Mouse (Mus musculus): ENCODE results near the gene Slc8a3. TPM values are rescaled to one million over a fixed set of nuclear protein-coding genes. Genes with fewer than 3 reads are reported as not detected.
A peak's percentile ranks its signal among the peaks of the same experiment; 100 is the strongest.

Slc8a3 gene
- total RNA-seq, 4 experiments from 2014 or later: 27.5 to 29.8 (median 29.1) TPM

GRCm38 (mm10) chr12:81241096-81241495 is 91.9 kb downstream of the Slc8a3 start:
- DNase-seq (ENCODE audit: low spot score in 2 of 2): no peak

- DNase-seq (ENCODE audit: low spot score in 2 of 2): no peak
These were observed 95.8 kb downstream of the Slc8a3 start for GRCm38 (mm10) chr12:81237158-81237557.

- DNase-seq (ENCODE audit: low spot score in 2 of 2): no peak
These were observed 97.3 kb downstream of the Slc8a3 start for GRCm38 (mm10) chr12:81235456-81236330.

GRCm38 (mm10) chr12:81233746-81234380 is 99.1 kb downstream of the Slc8a3 start:
- DNase-seq (ENCODE audit: low spot score in 2 of 2): no peak

- DNase-seq (ENCODE audit: low spot score in 2 of 2): peak in 1 of 2 experiments; percentile 91
These were observed 105.1 kb downstream of the Slc8a3 start for GRCm38 (mm10) chr12:81227767-81228460.

- DNase-seq (ENCODE audit: low spot score in 2 of 2): peak in 1 of 2 experiments; percentile 22
These were observed 106.4 kb downstream of the Slc8a3 start for GRCm38 (mm10) chr12:81226590-81226989.

- no peak for DNase-seq (ENCODE audit: low spot score in 2 of 2)
These were observed 106.9 kb downstream of the Slc8a3 start for GRCm38 (mm10) chr12:81225966-81226577.

- no peak for DNase-seq (ENCODE audit: low spot score in 2 of 2)
These were observed 108.1 kb downstream of the Slc8a3 start for GRCm38 (mm10) chr12:81224843-81225242.

- DNase-seq (ENCODE audit: low spot score in 2 of 2): no peak
These were observed 109.7 kb downstream of the Slc8a3 start for GRCm38 (mm10) chr12:81223276-81223675.

- no peak for DNase-seq (ENCODE audit: low spot score in 2 of 2)
These were observed 113.6 kb downstream of the Slc8a3 start for GRCm38 (mm10) chr12:81219339-81219738.

GRCm38 (mm10) chr12:81208559-81208958 is 124.4 kb downstream of the Slc8a3 start:
- no peak for DNase-seq (ENCODE audit: low spot score in 2 of 2)

GRCm38 (mm10) chr12:81205619-81206560 is 127.1 kb downstream of the Slc8a3 start:
- DNase-seq (ENCODE audit: low spot score in 2 of 2): no peak

- DNase-seq (ENCODE audit: low spot score in 2 of 2): no peak
These were observed 129.8 kb downstream of the Slc8a3 start for GRCm38 (mm10) chr12:81203226-81203625.

GRCm38 (mm10) chr12:81199280-81199955 is 133.6 kb downstream of the Slc8a3 start:
- DNase-seq (ENCODE audit: low spot score in 2 of 2): peak; percentile 55 to 62

GRCm38 (mm10) chr12:81197468-81198075 is 135.4 kb downstream of the Slc8a3 start:
- no peak for DNase-seq (ENCODE audit: low spot score in 2 of 2)

GRCm38 (mm10) chr12:81193968-81194367 is 139.0 kb downstream of the Slc8a3 start:
- DNase-seq (ENCODE audit: low spot score in 2 of 2): no peak

- DNase-seq (ENCODE audit: low spot score in 2 of 2): no peak
These were observed 143.3 kb downstream of the Slc8a3 start for GRCm38 (mm10) chr12:81189636-81190035.

- DNase-seq (ENCODE audit: low spot score in 2 of 2): no peak
These were observed 144.0 kb downstream of the Slc8a3 start for GRCm38 (mm10) chr12:81188996-81189395.

GRCm38 (mm10) chr12:81188423-81188822 is 144.6 kb downstream of the Slc8a3 start:
- DNase-seq (ENCODE audit: low spot score in 2 of 2): no peak
